Mouse (Mus musculus) liver, embryonic 14.5 days (tissue): ENCODE measurements around the gene Cdk8.

Experiments
- CTCF ChIP-seq: IDR thresholded peaks from 2 replicates; pipeline ENCODE4 v1.5.1; 2016; ENCODE audit warnings: antibody characterized with exemption, low read depth, control low read depth
- EP300 ChIP-seq: IDR thresholded peaks from 2 replicates; pipeline ENCODE4 v1.6.1; 2016; ENCODE audit warnings: antibody characterized with exemption, low read depth

DNA sequence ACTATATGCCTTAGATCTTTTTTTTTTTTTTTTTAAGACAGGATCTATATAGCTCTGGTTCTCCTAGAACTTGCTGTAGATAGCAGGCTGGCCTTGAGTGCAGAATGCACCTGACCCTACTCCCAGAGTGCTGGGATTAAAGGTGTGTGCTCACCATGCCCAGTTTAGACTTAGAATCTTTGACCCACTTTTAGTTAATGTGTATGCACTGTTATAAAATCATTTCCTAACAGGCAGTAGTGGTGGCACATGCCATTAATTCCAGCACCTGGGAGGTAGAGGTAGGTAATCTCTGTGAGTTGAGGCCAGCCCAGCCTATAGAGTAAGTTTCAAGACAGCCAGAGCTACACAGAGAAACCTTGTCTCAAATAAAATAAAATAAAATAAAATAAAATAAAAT lies 32.0 kb upstream of the Cdk8 start:
- TF ChIP-seq CTCF: no peak
- TF ChIP-seq EP300: no peak
